Mouse (Mus musculus) stomach, embryonic 16.5 days (tissue): ENCODE results near the gene Hsd3b7. TPM values are rescaled to one million over a fixed set of nuclear protein-coding genes. Genes with fewer than 3 reads are reported as not detected.
A peak's percentile ranks its signal among the peaks of the same experiment; 100 is the strongest.

ENCODE experiments used
- ATAC-seq: fragments of 200-750 bp; cut with Nextera tagmentation; 2 replicates; pipeline ENCODE4 v1.8.0; 2017; ENCODE audit warnings: moderate number of reproducible peaks, moderate TSS enrichment; ENCODE audit not compliant: insufficient read depth, low FRiP score
- H3K27ac ChIP-seq: fragments of 300-500 bp; sonication (generic); 2 replicates; pipeline ENCODE4 v1.5.1; 2014; ENCODE audit warnings: low read length
- H3K27me3 ChIP-seq: fragments of 300-500 bp; sonication (generic); 2 replicates; pipeline ENCODE4 v1.6.1; 2014; ENCODE audit warnings: low read length, control low read depth, mixed read lengths; ENCODE audit not compliant: control insufficient read depth, insufficient read depth
- H3K36me3 ChIP-seq: fragments of 300-500 bp; sonication (generic); 2 replicates; pipeline ENCODE4 v1.6.1; 2014; ENCODE audit warnings: low read length; ENCODE audit not compliant: control insufficient read depth, insufficient read depth
- H3K4me1 ChIP-seq: fragments of 300-500 bp; sonication (generic); 2 replicates; pipeline ENCODE4 v1.6.1; 2014; ENCODE audit warnings: low read length, control low read depth, mixed read lengths; ENCODE audit not compliant: control insufficient read depth, insufficient read depth
- H3K4me2 ChIP-seq: fragments of 300-500 bp; sonication (generic); 2 replicates; pipeline ENCODE4 v1.6.1; 2014; ENCODE audit warnings: low read depth, low read length, mixed read lengths
- H3K4me3 ChIP-seq: fragments of 300-500 bp; sonication (generic); replicated peaks from 2 replicates; pipeline ENCODE4 v1.5.1; 2014; ENCODE audit warnings: mild to moderate bottlenecking, low read length
- H3K9ac ChIP-seq: fragments of 300-500 bp; sonication (generic); 2 replicates; pipeline ENCODE4 v1.6.1; 2014; ENCODE audit warnings: low read length
- H3K9me3 ChIP-seq: fragments of 300-500 bp; sonication (generic); replicated peaks from 2 replicates; pipeline ENCODE4 v1.6.1; 2016; ENCODE audit warnings: low read length, control low read depth; ENCODE audit not compliant: control insufficient read depth
- WGBS: fragments of 180-500 bp; shearing (Covaris S2); extraction: QIAGEN DNeasy Blood & Tissue Kit; methylation state at CpG from one replicate; pipeline ENCODE4 v1.1.7; 2014; 5-methylcytosine and 5-hydroxymethylcytosine counted together
- polyA plus RNA-seq: library from polyadenylated mRNA; unstranded; fragments of >200 nt; fragmentation: Nextera tagmentation; extraction: Ambion mirVana; gene quantifications from 2 replicates; pipeline ENCODE4 v1.2.1, GENCODE M21; 2015

Hsd3b7 gene
- polyA plus RNA-seq, 1 experiment from 2014 or later: 35.2 TPM

- Histone ChIP-seq H3K4me2 (peak overlapping the region; percentile 93), H3K4me3 (peak overlapping the region; percentile 93), H3K9ac (peak overlapping the region; percentile 89), H3K4me1 (0 out of 2 replicates have a peak, but pooled peaks cover 3% of the 10 kb centered on the region), H3K27ac (peak overlapping the region; percentile 95), H3K27me3 (no peaks in the 10 kb centered on the region), H3K36me3 (no peaks in the 10 kb centered on the region; the same call in 1 of the 2 replicates), H3K9me3 (no peaks in the 10 kb centered on the region)
- WGBS: 2% methylated on average over 15 of the region's 15 CpGs
- ATAC-seq: peak; percentile 6; the same call in 1 of the 2 replicates
Observed at GRCm38 (mm10) chr7:127840886-127841285, 40.5 kb downstream of the Hsd3b7 start.

DNA sequence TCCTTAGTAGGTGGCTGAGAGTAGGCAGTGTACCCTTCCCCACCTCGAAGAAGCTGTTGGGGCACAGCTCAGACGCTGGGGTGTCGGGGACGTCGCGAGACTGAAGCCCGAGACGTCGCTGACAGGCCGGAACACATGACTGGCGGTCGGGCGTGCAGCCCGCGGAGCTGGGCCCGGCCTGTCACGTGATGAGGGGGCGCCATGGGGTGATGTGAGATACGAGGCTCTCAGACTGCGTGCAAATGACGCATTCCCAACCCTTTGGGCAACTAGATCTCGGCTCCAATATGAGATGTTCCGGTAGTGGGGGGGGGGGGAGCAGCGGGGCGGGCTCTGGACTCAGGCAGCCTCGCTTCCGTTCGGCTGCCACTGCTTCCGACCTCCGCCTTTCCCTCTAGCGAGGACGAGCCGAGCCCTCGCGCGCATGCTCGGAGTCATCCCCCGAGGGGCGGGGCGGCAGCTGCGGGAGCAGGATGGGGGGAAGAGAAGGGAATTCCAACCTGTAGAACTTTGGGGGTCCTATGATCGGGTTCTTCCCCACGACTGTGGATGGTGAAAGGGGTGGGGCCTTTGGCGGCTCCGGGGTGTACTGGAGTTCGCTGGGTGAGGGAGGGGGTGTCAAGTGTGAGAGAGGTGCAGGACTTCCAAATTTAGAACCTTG lies 41.1 kb downstream of the Hsd3b7 start:
- H3K9me3 ChIP-seq: no peaks in the 10 kb centered on the region
- WGBS: under 1% methylated on average over 45 of the region's 46 CpGs
- peak; percentile 92 for ATAC-seq
- H3K4me1 ChIP-seq: 0 out of 2 replicates have a peak, but pooled peaks cover 3% of the 10 kb centered on the region
- no peaks in the 10 kb centered on the region for H3K27me3 ChIP-seq
- peak overlapping the region; percentile 89 for H3K9ac ChIP-seq
- H3K4me3 ChIP-seq: peak overlapping the region; percentile 93
- H3K27ac ChIP-seq: peak overlapping the region; percentile 95
- no peaks in the 10 kb centered on the region; the same call in 1 of the 2 replicates for H3K36me3 ChIP-seq
- peak overlapping the region; percentile 93 for H3K4me2 ChIP-seq

DNA sequence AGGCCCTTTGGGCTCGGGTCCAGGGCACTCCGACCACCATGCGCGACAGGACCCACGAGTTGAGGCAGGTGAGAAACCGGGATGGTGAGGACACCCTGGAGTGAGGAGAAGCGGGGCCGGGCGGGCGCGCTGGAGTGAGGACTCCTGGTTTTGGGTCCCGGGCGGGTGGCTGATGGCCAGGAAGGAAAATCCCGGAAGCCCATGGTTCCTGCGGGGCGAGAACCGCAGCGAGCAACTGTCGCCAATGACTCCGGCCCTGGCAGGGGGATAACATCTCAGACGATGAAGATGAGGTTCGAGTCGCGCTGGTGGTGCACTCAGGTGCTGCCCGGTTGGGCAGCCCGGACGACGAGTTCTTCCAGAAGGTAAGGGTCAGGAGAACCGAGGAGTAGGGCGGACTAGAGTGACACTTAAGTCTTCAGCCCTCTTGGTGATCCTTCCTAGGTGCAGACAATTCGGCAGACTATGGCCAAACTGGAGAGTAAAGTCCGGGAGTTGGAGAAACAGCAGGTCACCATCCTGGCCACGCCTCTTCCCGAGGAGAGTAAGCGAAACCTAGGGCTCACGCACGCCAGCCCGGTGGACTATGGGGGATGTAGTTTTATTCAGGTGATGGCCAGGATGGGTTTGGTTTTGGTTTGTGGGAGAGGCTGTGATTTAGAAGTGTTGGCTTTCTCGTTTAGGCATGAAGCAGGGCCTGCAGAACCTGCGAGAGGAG lies 41.8 kb downstream of the Hsd3b7 start:
- under 1% methylated on average over 40 of the region's 40 CpGs for WGBS
- Histone ChIP-seq H3K27ac (peak overlapping the region; percentile 95), H3K4me3 (peak overlapping the region; percentile 93), H3K36me3 (no peaks in the 10 kb centered on the region; the same call in 1 of the 2 replicates), H3K4me2 (peak overlapping the region; percentile 93), H3K9me3 (no peaks in the 10 kb centered on the region), H3K27me3 (no peaks in the 10 kb centered on the region), H3K9ac (peak overlapping the region; percentile 89), H3K4me1 (0 out of 2 replicates have a peak, but pooled peaks cover 3% of the 10 kb centered on the region)
- peak; percentile 71 for ATAC-seq

GRCm38 (mm10) chr7:127849973-127850875 lies 49.8 kb downstream of the Hsd3b7 start:
- 69% methylated on average over 6 of the region's 6 CpGs for WGBS
- no peaks in the 10 kb centered on the region for H3K9me3 ChIP-seq
- H3K9ac ChIP-seq: no peak overlapping the region

GRCm38 (mm10) chr7:127850906-127851305 lies 50.5 kb downstream of the Hsd3b7 start:
- ATAC-seq: no peak; the same call in 1 of the 2 replicates
- no peak overlapping the region for H3K4me3 ChIP-seq
- no peaks in the 10 kb centered on the region for H3K9me3 ChIP-seq
- H3K27me3 ChIP-seq: no peaks in the 10 kb centered on the region
- H3K36me3 ChIP-seq: no peaks in the 10 kb centered on the region
- H3K9ac ChIP-seq: no peak overlapping the region
- 50% methylated on average over 5 of the region's 5 CpGs for WGBS
- H3K27ac ChIP-seq: no peak overlapping the region
- no peaks in the 10 kb centered on the region for H3K4me1 ChIP-seq
- no peak overlapping the region for H3K4me2 ChIP-seq

More at GRCm38 (mm10) chr7:127849973-127850875, 49.8 kb downstream of the Hsd3b7 start:
- peak; percentile 10; the same call in 1 of the 2 replicates for ATAC-seq
- Histone ChIP-seq H3K4me3 (no peak overlapping the region), H3K36me3 (no peaks in the 10 kb centered on the region), H3K27ac (no peak overlapping the region), H3K4me2 (no peak overlapping the region), H3K4me1 (no peaks in the 10 kb centered on the region), H3K27me3 (no peaks in the 10 kb centered on the region)

Other genes starting within 250 kb of the Hsd3b7 start
- gene Tmem265, start 239.2 kb upstream of the Hsd3b7 start, polyA plus RNA-seq: 10.1 and 14.0 TPM in 2 replicates
- gene Phkg2, start 227.3 kb upstream of the Hsd3b7 start, polyA plus RNA-seq: 37.6 and 44.1 TPM in 2 replicates
- gene Ccdc189, start 212.0 kb upstream of the Hsd3b7 start, polyA plus RNA-seq: 6.3 and 8.1 TPM in 2 replicates
- 41.6 and 41.7 TPM in 2 replicates for gene Rnf40, start 211.8 kb upstream of the Hsd3b7 start, polyA plus RNA-seq
- gene Zfp629, start 184.8 kb upstream of the Hsd3b7 start, polyA plus RNA-seq: 10.4 and 10.9 TPM in 2 replicates
- 26.2 and 33.1 TPM in 2 replicates for gene Bcl7c, start 91.7 kb upstream of the Hsd3b7 start, polyA plus RNA-seq
- gene Ctf1, start 87.9 kb upstream of the Hsd3b7 start, polyA plus RNA-seq: 8.1 and 10.3 TPM in 2 replicates
- 0.21 and 0.22 TPM in 2 replicates for gene Ctf2, start 68.4 kb upstream of the Hsd3b7 start, polyA plus RNA-seq
- gene Fbxl19, start 56.1 kb upstream of the Hsd3b7 start, polyA plus RNA-seq: 2.8 and 3.2 TPM in 2 replicates
- 26.7 and 29.0 TPM in 2 replicates for gene Orai3, start 30.8 kb upstream of the Hsd3b7 start, polyA plus RNA-seq
- 10.5 and 16.4 TPM in 2 replicates for gene Setd1a, start 23.9 kb upstream of the Hsd3b7 start, polyA plus RNA-seq
- not detected in 2 replicates for gene Gm49388, start 15.0 kb upstream of the Hsd3b7 start, polyA plus RNA-seq
- gene Stx4a, start 23.7 kb downstream of the Hsd3b7 start, polyA plus RNA-seq: 43.1 and 48.6 TPM in 2 replicates
- gene Stx1b, start 23.9 kb downstream of the Hsd3b7 start, polyA plus RNA-seq: 2.9 and 3.6 TPM in 2 replicates
- 9.9 and 11.2 TPM in 2 replicates for gene Zfp646, start 75.6 kb downstream of the Hsd3b7 start, polyA plus RNA-seq
- 11.5 and 11.9 TPM in 2 replicates for gene Zfp668, start 76.2 kb downstream of the Hsd3b7 start, polyA plus RNA-seq
- gene Prss53, start 90.4 kb downstream of the Hsd3b7 start, polyA plus RNA-seq: 1.7 and 1.8 TPM in 2 replicates
- gene Gm21974, start 94.8 kb downstream of the Hsd3b7 start, polyA plus RNA-seq: not detected in 2 replicates
- gene Vkorc1, start 95.0 kb downstream of the Hsd3b7 start, polyA plus RNA-seq: 179 and 184 TPM in 2 replicates
- gene Bckdk, start 103.5 kb downstream of the Hsd3b7 start, polyA plus RNA-seq: 134 and 148 TPM in 2 replicates
- gene Kat8, start 111.9 kb downstream of the Hsd3b7 start, polyA plus RNA-seq: 27.6 and 29.2 TPM in 2 replicates
- gene Prss8, start 129.5 kb downstream of the Hsd3b7 start, polyA plus RNA-seq: 63.8 and 78.8 TPM in 2 replicates
- 10.7 and 11.7 TPM in 2 replicates for gene Prss36, start 146.1 kb downstream of the Hsd3b7 start, polyA plus RNA-seq
- gene Fus, start 166.9 kb downstream of the Hsd3b7 start, polyA plus RNA-seq: 204 and 234 TPM in 2 replicates
- 179 and 188 TPM in 2 replicates for gene Pycard, start 193.3 kb downstream of the Hsd3b7 start, polyA plus RNA-seq
- 0.39 and 1.9 TPM in 2 replicates for gene Trim72, start 203.3 kb downstream of the Hsd3b7 start, polyA plus RNA-seq